ENCODE assay signal across 9 mouse cellular contexts in the genomic region with DNA sequence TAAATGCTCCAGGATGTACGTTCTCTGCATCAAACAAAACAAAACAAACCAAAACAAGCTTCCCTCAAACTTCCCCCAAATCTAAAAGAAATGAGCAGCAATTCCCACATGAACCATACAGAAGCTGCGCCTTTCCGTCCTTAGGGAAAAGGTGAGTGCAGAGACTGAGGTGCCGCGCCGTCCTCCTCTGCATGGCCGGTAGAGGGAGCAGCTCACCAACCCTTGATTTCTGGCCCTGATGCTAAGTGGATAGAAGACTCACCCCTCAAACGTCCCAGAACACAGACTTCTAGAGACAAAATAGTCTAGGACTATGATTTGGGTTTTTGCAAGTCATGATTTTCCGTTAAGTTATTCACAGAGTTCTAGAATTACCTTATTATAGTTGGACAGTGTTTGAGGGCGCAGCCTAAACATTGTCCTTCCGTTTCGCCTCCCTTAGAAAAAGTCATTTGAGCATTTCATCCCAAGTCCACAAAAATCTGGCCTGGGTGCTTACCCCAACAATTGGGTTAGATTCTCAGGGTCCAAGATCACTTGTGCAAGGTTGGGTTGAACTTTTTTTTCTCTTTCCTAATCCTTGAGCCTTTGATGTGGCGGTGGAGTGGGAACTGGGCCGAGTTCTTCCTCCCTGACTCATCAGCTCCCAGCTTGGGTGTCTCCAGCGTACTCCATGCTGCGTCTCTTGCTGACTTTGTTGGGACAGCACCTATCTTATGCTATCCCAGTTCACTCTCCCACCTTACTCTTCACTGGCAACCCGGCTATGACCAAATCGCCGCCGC. TPM values are rescaled to one million over a fixed set of nuclear protein-coding genes. Genes with fewer than 3 reads are reported as not detected.
DNase-seq lines count a peak whose midpoint lies in the region; ATAC-seq and TF ChIP-seq lines count a peak whose summit lies in the region.
"Had no signal": no experiment of that assay in that cellular context is flagged by ENCODE, and none has a peak within 500 bp of the region (broad histone marks: within the 10 kb centered on the region; RNA-seq: fewer than 3 reads in every experiment).

No protein-coding gene starts in this region.

- H3K4me2 ChIP-seq in forebrain, embryonic 16.5 days (ENCODE audit: low read length) = no peak overlapping the region
- no peak overlapping the region for H3K4me2 ChIP-seq in forebrain, embryonic 11.5 days (ENCODE audit: low read depth, low read length, severe bottlenecking)
- no peak overlapping the region for H3K4me2 ChIP-seq in intestine, embryonic 15.5 days (replicated peaks)
- H3K4me2 ChIP-seq in limb, embryonic 14.5 days (replicated peaks; ENCODE audit: low read depth, low read length, severe bottlenecking) = no peak overlapping the region
- H3K4me2 ChIP-seq: hindbrain, embryonic 15.5 days had no signal

- H3K4me3 ChIP-seq in forebrain, embryonic 10.5 days = no peak overlapping the region
- no peak overlapping the region for H3K4me3 ChIP-seq in forebrain, embryonic 16.5 days (replicated peaks; ENCODE audit: low read length)
- H3K4me3 ChIP-seq in forebrain, embryonic 11.5 days (ENCODE audit: low read depth, low read length) = no peak overlapping the region
- H3K4me3 ChIP-seq in intestine, embryonic 15.5 days (replicated peaks) = no peak overlapping the region
- H3K4me3 ChIP-seq in limb, embryonic 14.5 days (replicated peaks; ENCODE audit: low read length) = no peak overlapping the region
- H3K4me3 ChIP-seq: hindbrain, embryonic 15.5 days had no signal

- peaks cover 10% of the 10 kb centered on the region for H3K27me3 ChIP-seq in forebrain, embryonic 10.5 days (ENCODE audit: poor library complexity, severe bottlenecking)
- H3K27me3 ChIP-seq in forebrain, embryonic 16.5 days (replicated peaks; ENCODE audit: control insufficient read depth, insufficient read depth, low read length) = no peaks in the 10 kb centered on the region
- H3K27me3 ChIP-seq in forebrain, embryonic 11.5 days (ENCODE audit: control insufficient read depth, insufficient read depth, low read length) = no peaks in the 10 kb centered on the region
- H3K27me3 ChIP-seq in intestine, embryonic 15.5 days (replicated peaks) = no peaks in the 10 kb centered on the region
- H3K27me3 ChIP-seq in limb, embryonic 14.5 days (ENCODE audit: control insufficient read depth, insufficient read depth, low read length) = no peaks in the 10 kb centered on the region

- no peak for ATAC-seq in forebrain, embryonic 16.5 days
- peak; percentile 58; the same call in 1 of the 2 replicates for ATAC-seq in forebrain, embryonic 11.5 days (replicated peaks; ENCODE audit: low FRiP score)
- ATAC-seq in intestine, embryonic 15.5 days = peak; percentile 67; the same call in 1 of the 2 replicates
- 0 out of 2 replicates have a peak, but pooled peaks have one; percentile 51 for ATAC-seq in limb, embryonic 14.5 days (ENCODE audit: low FRiP score, low read depth)

- DNase-seq in forebrain, embryonic 10.5 days (ENCODE audit: extremely low spot score, low spot score) = peak; percentile 68
- peak; percentile 75 for DNase-seq in 3T3-L1 (ENCODE audit: low read depth, low spot score)
- peak; percentile 84 for DNase-seq in adrenal gland, postnatal 10 days
- peak; percentile 81 for DNase-seq in forebrain, embryonic 11.5 days (ENCODE audit: low spot score)
- peak; percentile 73 for DNase-seq in limb, embryonic 14.5 days (ENCODE audit: low spot score)
- DNase-seq in retina, postnatal 1 day = peak; percentile 66

- H3K9me3 ChIP-seq in forebrain, embryonic 10.5 days = no peaks in the 10 kb centered on the region
- H3K9me3 ChIP-seq in forebrain, embryonic 16.5 days (ENCODE audit: control insufficient read depth, low read length) = no peaks in the 10 kb centered on the region
- H3K9me3 ChIP-seq in forebrain, embryonic 11.5 days (ENCODE audit: control insufficient read depth, low read length) = no peaks in the 10 kb centered on the region
- H3K9me3 ChIP-seq in intestine, embryonic 15.5 days = no peaks in the 10 kb centered on the region
- H3K9me3 ChIP-seq in limb, embryonic 14.5 days (ENCODE audit: control insufficient read depth, low read length) = no peaks in the 10 kb centered on the region; the same call in 1 of the 2 replicates
- H3K9me3 ChIP-seq: hindbrain, embryonic 15.5 days had no signal

- H3K4me1 ChIP-seq in forebrain, embryonic 10.5 days = no peaks in the 10 kb centered on the region
- no peaks in the 10 kb centered on the region for H3K4me1 ChIP-seq in forebrain, embryonic 16.5 days (replicated peaks; ENCODE audit: control insufficient read depth, insufficient read depth, low read length)
- no peaks in the 10 kb centered on the region for H3K4me1 ChIP-seq in forebrain, embryonic 11.5 days (replicated peaks; ENCODE audit: control insufficient read depth, insufficient read depth, low read length)
- H3K4me1 ChIP-seq in intestine, embryonic 15.5 days (replicated peaks) = 0 out of 2 replicates have a peak, but pooled peaks cover 3% of the 10 kb centered on the region
- H3K4me1 ChIP-seq in limb, embryonic 14.5 days (ENCODE audit: control insufficient read depth, insufficient read depth, low read length) = 0 out of 2 replicates have a peak, but pooled peaks cover 3% of the 10 kb centered on the region
- H3K4me1 ChIP-seq: hindbrain, embryonic 15.5 days had no signal

- 56% methylated on average over 20 of the region's 20 CpGs for whole genome bisulfite sequencing in forebrain, embryonic 10.5 days
- 54% methylated on average over 20 of the region's 20 CpGs for WGBS in forebrain, embryonic 16.5 days
- 55% methylated on average over 20 of the region's 20 CpGs for WGBS in forebrain, embryonic 11.5 days
- 57% methylated on average over 20 of the region's 20 CpGs for WGBS in intestine, embryonic 15.5 days
- WGBS in limb, embryonic 14.5 days = 52% methylated on average over 20 of the region's 20 CpGs

- no peak overlapping the region for H3K27ac ChIP-seq in forebrain, embryonic 10.5 days
- H3K27ac ChIP-seq in forebrain, embryonic 16.5 days (ENCODE audit: low read length) = no peak overlapping the region
- no peak overlapping the region for H3K27ac ChIP-seq in forebrain, embryonic 11.5 days (ENCODE audit: low read depth, low read length)
- no peak overlapping the region for H3K27ac ChIP-seq in intestine, embryonic 15.5 days
- no peak overlapping the region for H3K27ac ChIP-seq in limb, embryonic 14.5 days (replicated peaks; ENCODE audit: low read depth, low read length)
- H3K27ac ChIP-seq: hindbrain, embryonic 15.5 days had no signal

- TF ChIP-seq POLR2A in limb, embryonic 14.5 days (IDR thresholded peaks at IDR 0.05; ENCODE audit: borderline replicate concordance, extremely low read depth, insufficient read depth, insufficient read length) = no peak

- H3K36me3 ChIP-seq in forebrain, embryonic 10.5 days (replicated peaks) = no peaks in the 10 kb centered on the region
- H3K36me3 ChIP-seq in forebrain, embryonic 16.5 days (ENCODE audit: control insufficient read depth, insufficient read depth) = no peaks in the 10 kb centered on the region
- H3K36me3 ChIP-seq in forebrain, embryonic 11.5 days (ENCODE audit: control insufficient read depth, insufficient read depth, low read length) = no peaks in the 10 kb centered on the region
- H3K36me3 ChIP-seq in intestine, embryonic 15.5 days = no peaks in the 10 kb centered on the region
- H3K36me3 ChIP-seq in limb, embryonic 14.5 days (ENCODE audit: control insufficient read depth, insufficient read depth, low read length) = no peaks in the 10 kb centered on the region
- H3K36me3 ChIP-seq: hindbrain, embryonic 15.5 days had no signal

- no peak overlapping the region for H3K9ac ChIP-seq in forebrain, embryonic 16.5 days (replicated peaks; ENCODE audit: low read depth, low read length)
- H3K9ac ChIP-seq in forebrain, embryonic 11.5 days (ENCODE audit: low read length) = no peak overlapping the region
- H3K9ac ChIP-seq in intestine, embryonic 15.5 days = no peak overlapping the region
- no peak overlapping the region for H3K9ac ChIP-seq in limb, embryonic 14.5 days (ENCODE audit: low read depth, low read length, severe bottlenecking)
- H3K9ac ChIP-seq: hindbrain, embryonic 15.5 days had no signal

RNA-seq across cellular contexts. Expression of a gene that starts 33.5 kb away (rescaled TPM):
- 39.0 and 40.0 TPM in 2 replicates for polyA plus RNA-seq in forebrain, embryonic 10.5 days (2016; fragmentation: Nextera tagmentation; extraction: Ambion mirVana)
- polyA plus RNA-seq in forebrain, embryonic 16.5 days (2015; fragmentation: Nextera tagmentation; extraction: Ambion mirVana) = 57.7 and 65.1 TPM in 2 replicates
- total RNA-seq in adrenal gland, postnatal 10 days (2021) = 10 to 100 TPM; 66.8 to 71.2 TPM
- 46.4 and 55.5 TPM in 2 replicates for polyA plus RNA-seq in forebrain, embryonic 11.5 days (2014; fragmentation: Nextera tagmentation; extraction: Ambion mirVana)
- polyA plus RNA-seq in intestine, embryonic 15.5 days (2015; fragmentation: Nextera tagmentation; extraction: Ambion mirVana) = 41.7 and 43.6 TPM in 2 replicates
- polyA plus RNA-seq in limb, embryonic 14.5 days (2012; rRNA removed) = 32.5 and 39.9 TPM in 2 replicates
- polyA plus RNA-seq in limb, embryonic 14.5 days (2014; fragmentation: Nextera tagmentation; extraction: Ambion mirVana) = 45.9 and 51.1 TPM in 2 replicates
